Mouse (Mus musculus) heart, postnatal 4 days (tissue): Measurements from ENCODE around the gene Olfr680-ps1. TPM values are rescaled to one million over a fixed set of nuclear protein-coding genes. Genes with fewer than 3 reads are reported as not detected.
"Not testable (repeated sequence)": the region's sequence is repeated elsewhere in the genome, so short reads cannot be mapped to it uniquely, and the experiment has no call there.

Source experiments
- DNase-seq: peaks from one replicate; pipeline ENCODE4 v3.0.0; 2021
- total RNA-seq, 2 experiments: library from RNA; stranded (reverse); gene quantifications; 2 replicates each; pipeline ENCODE4 v1.2.3; 2021

The Olfr680-ps1 gene
- total RNA-seq: not detected

GRCm38 (mm10) chr7:105092717-105093116, at the start of gene Olfr680-ps1:
Gene Olfr680-ps1 (minus strand): TSS chr7:105092817.
- not testable (repeated sequence) for DNase-seq

- no peak for DNase-seq
Observed at GRCm38 (mm10) chr7:105141275-105141674, 48.7 kb upstream of the Olfr680-ps1 start.

- no peak for DNase-seq
Observed at GRCm38 (mm10) chr7:105116536-105116935, 23.9 kb upstream of the Olfr680-ps1 start, which contains the start of gene Olfr681. Gene Olfr681 (plus strand): TSS chr7:105116836.

- no peak for DNase-seq
Observed at GRCm38 (mm10) chr7:105080905-105081304, 11.7 kb downstream of the Olfr680-ps1 start, which contains the start of gene Olfr679. Gene Olfr679 (plus strand): TSS chr7:105081205.

- no peak for DNase-seq
Observed at GRCm38 (mm10) chr7:105064175-105064574, 28.4 kb downstream of the Olfr680-ps1 start, which contains the start of gene Olfr678. Gene Olfr678 (plus strand): TSS chr7:105064475.

- DNase-seq: no peak
Observed at GRCm38 (mm10) chr7:105058951-105059350, 33.7 kb downstream of the Olfr680-ps1 start.

Other genes starting within 250 kb of the Olfr680-ps1 start
- gene Usp17la, start 235.8 kb downstream of the Olfr680-ps1 start, total RNA-seq: not detected
- gene Olfr665, start 214.8 kb downstream of the Olfr680-ps1 start, total RNA-seq: not detected
- not detected for gene Olfr666, start 196.9 kb downstream of the Olfr680-ps1 start, total RNA-seq
- not detected for gene Olfr667, start 171.3 kb downstream of the Olfr680-ps1 start, total RNA-seq
- gene Olfr668, start 164.8 kb downstream of the Olfr680-ps1 start, total RNA-seq: not detected
- gene Olfr669, start 158.6 kb downstream of the Olfr680-ps1 start, total RNA-seq: not detected
- gene Olfr670, start 130.2 kb downstream of the Olfr680-ps1 start, total RNA-seq: not detected
- gene Olfr671, start 113.7 kb downstream of the Olfr680-ps1 start, total RNA-seq: not detected
- gene Olfr672, start 90.8 kb downstream of the Olfr680-ps1 start, total RNA-seq: not detected
- not detected for gene Olfr675, start 64.4 kb downstream of the Olfr680-ps1 start, total RNA-seq
- gene Olfr676, start 60.1 kb downstream of the Olfr680-ps1 start, total RNA-seq: not detected
- not detected for gene Olfr677, start 41.4 kb downstream of the Olfr680-ps1 start, total RNA-seq
- gene Olfr678, start 28.3 kb downstream of the Olfr680-ps1 start, total RNA-seq: not detected
- not detected for gene Olfr679, start 11.6 kb downstream of the Olfr680-ps1 start, total RNA-seq
- gene Olfr681, start 24.0 kb upstream of the Olfr680-ps1 start, total RNA-seq: not detected
- not detected for gene Olfr683, start 54.2 kb upstream of the Olfr680-ps1 start, total RNA-seq
- gene Olfr684, start 70.8 kb upstream of the Olfr680-ps1 start, total RNA-seq: not detected
- not detected for gene Olfr685, start 93.2 kb upstream of the Olfr680-ps1 start, total RNA-seq
- not detected for gene Olfr686, start 114.7 kb upstream of the Olfr680-ps1 start, total RNA-seq
- not detected for gene Olfr688, start 195.3 kb upstream of the Olfr680-ps1 start, total RNA-seq
- gene Olfr689, start 218.3 kb upstream of the Olfr680-ps1 start, total RNA-seq: not detected
- not detected for gene Olfr690, start 241.3 kb upstream of the Olfr680-ps1 start, total RNA-seq
- gene Olfr691, start 249.5 kb upstream of the Olfr680-ps1 start, total RNA-seq: under 1 TPM; 0.12 to 0.27 TPM